Mouse (Mus musculus): ENCODE results near the gene H1f0. TPM values are rescaled to one million over a fixed set of nuclear protein-coding genes. Genes with fewer than 3 reads are reported as not detected.

The H1f0 gene
- polyA plus RNA-seq, 1 experiment: 206 TPM

DNA sequence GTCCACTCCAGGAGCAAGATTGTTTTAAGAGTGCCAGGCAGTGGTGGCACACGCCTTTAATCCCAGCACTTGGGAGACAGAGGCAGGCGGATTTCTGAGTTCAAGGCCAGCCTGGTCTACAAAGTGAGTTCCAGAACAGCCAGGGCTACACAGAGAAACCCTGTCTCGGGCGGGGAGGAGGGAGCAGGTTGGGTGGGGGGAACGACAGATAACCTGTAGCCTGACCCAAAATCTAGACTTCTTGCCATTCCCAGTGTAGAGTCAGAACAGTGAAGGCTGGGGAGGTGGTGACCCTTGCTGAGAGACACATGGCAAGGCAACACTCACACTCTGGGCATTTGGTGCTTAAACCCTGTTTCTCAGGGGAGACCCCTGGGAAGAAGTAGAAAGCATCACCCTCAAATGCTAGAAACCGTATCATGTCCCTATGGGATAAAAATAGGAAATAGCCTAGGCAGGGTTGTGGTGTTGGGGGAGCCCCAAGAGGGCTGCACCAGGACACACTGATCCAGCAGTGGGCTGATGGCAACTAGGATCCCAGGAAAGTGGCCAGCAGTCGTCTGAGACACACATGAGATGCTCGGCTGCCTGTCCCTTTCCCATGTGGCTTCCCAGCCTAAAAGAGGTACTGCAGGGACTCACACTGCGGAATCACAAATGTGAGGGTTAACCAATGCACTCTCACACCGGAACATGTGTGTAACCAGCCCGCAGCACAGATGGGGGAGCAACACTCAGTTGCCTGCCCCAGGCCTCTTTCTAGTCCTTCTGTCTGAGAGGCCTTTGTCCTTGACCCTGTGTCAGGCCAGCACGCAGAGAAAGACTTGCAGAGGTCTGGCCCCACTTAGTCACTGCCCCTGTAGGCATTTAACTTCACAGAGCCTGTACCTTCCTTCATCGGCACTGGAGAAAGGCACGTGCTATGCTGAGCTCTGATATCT is 38.8 kb upstream of the H1f0 start:
- TF ChIP-seq POLR2A (IDR thresholded peaks at IDR 0.05; ENCODE audit: low read depth, low read length): no peak
- TF ChIP-seq CTCF (IDR thresholded peaks at IDR 0.05; ENCODE audit: borderline replicate concordance, insufficient read depth, low read length): no peak
- H3K4me3 ChIP-seq (ENCODE audit: insufficient read depth, low read length): no peak overlapping the region
- H3K4me1 ChIP-seq (ENCODE audit: control insufficient read depth, insufficient read depth, low read length): peaks cover 8% of the 10 kb centered on the region; the same call in 1 of the 2 replicates
- H3K27ac ChIP-seq (ENCODE audit: insufficient read depth, low read length): no peak overlapping the region

DNA sequence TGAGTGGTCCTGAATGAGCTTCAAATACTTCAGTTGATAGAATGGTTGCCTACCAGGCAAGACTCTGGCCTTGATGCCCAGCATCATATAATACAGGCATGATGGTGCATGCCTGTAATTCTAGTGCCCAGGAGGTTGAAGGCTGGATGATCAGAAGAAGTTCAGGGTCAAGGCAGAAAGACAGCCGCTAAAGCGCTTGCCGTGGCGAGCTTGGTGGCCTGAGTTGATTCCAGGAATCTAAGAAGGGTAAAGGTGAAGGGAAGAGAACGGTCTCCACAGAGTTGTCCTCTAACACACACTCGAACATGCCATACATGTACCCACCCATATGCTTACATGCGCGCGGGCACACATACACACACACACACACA is 38.2 kb upstream of the H1f0 start:
- TF ChIP-seq POLR2A (IDR thresholded peaks at IDR 0.05; ENCODE audit: low read depth, low read length) (no peak), CTCF (IDR thresholded peaks at IDR 0.05; ENCODE audit: borderline replicate concordance, insufficient read depth, low read length) (no peak)
- Histone ChIP-seq H3K4me3 (ENCODE audit: insufficient read depth, low read length) (no peak overlapping the region), H3K4me1 (ENCODE audit: control insufficient read depth, insufficient read depth, low read length) (peaks cover 7% of the 10 kb centered on the region; the same call in 1 of the 2 replicates), H3K27ac (ENCODE audit: insufficient read depth, low read length) (no peak overlapping the region)

DNA sequence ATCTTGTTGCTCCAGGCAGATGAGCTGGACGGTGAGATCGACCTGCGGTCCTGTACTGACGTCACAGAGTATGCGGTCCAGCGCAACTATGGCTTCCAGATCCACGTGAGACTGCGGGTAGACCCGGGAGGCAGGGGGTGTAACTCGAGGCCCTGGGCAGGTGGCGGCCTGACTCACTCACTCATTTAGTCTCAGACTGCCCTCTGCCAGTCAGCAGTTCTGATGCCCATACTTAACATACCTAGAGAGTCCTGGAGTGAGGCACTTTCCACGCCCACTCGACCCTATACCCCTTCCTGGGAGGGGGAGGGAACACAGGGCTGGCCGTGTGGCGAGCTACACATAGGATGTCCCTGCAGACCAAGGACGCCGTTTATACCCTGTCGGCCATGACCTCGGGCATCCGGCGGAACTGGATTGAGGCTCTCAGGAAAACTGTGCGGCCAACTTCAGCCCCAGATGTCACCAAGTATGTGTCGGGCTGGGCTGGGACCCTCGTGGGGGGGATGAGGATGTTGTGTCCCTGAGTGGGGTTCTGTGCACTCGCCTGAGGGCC is 37.2 kb upstream of the H1f0 start:
- no peak overlapping the region for H3K27ac ChIP-seq (ENCODE audit: insufficient read depth, low read length)
- no peak overlapping the region for H3K4me3 ChIP-seq (ENCODE audit: insufficient read depth, low read length)
- H3K4me1 ChIP-seq (ENCODE audit: control insufficient read depth, insufficient read depth, low read length): peaks cover 7% of the 10 kb centered on the region; the same call in 1 of the 2 replicates
- TF ChIP-seq CTCF (IDR thresholded peaks at IDR 0.05; ENCODE audit: borderline replicate concordance, insufficient read depth, low read length) (no peak), POLR2A (IDR thresholded peaks at IDR 0.05; ENCODE audit: low read depth, low read length) (no peak)

GRCm38 (mm10) chr15:78992235-78992634 is 36.0 kb upstream of the H1f0 start:
- Histone ChIP-seq H3K4me3 (ENCODE audit: insufficient read depth, low read length) (no peak overlapping the region), H3K4me1 (ENCODE audit: control insufficient read depth, insufficient read depth, low read length) (peaks cover 7% of the 10 kb centered on the region; the same call in 1 of the 2 replicates), H3K27ac (ENCODE audit: insufficient read depth, low read length) (no peak overlapping the region)
- TF ChIP-seq POLR2A (IDR thresholded peaks at IDR 0.05; ENCODE audit: low read depth, low read length): no peak
- TF ChIP-seq CTCF (IDR thresholded peaks at IDR 0.05; ENCODE audit: borderline replicate concordance, insufficient read depth, low read length): no peak

GRCm38 (mm10) chr15:78992925-78993324 is 35.3 kb upstream of the H1f0 start:
- Histone ChIP-seq H3K4me1 (ENCODE audit: control insufficient read depth, insufficient read depth, low read length) (peaks cover 4% of the 10 kb centered on the region; the same call in 1 of the 2 replicates), H3K4me3 (ENCODE audit: insufficient read depth, low read length) (no peak overlapping the region), H3K27ac (ENCODE audit: insufficient read depth, low read length) (no peak overlapping the region)
- TF ChIP-seq POLR2A (IDR thresholded peaks at IDR 0.05; ENCODE audit: low read depth, low read length): no peak
- no peak for TF ChIP-seq CTCF (IDR thresholded peaks at IDR 0.05; ENCODE audit: borderline replicate concordance, insufficient read depth, low read length)

DNA sequence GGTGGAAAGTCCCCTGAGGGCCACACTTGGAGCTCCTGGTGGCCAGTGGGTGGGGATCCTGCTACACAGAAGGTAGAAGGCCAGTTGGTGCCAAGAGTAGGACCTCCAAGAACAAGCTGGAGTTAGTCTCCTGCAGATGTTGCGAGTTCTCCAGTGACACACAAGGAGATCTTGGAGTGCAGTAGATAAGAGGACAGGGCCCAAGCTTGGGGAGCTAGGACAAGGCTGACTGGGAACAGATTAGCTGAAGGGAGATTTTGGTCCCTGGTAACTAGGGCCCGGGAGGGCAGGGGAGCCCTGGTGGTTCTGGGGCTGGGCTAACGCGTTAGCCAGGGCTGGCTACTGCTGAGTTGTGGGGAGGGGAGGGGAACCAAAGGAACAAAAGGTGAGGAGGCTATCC is 32.3 kb upstream of the H1f0 start:
- Histone ChIP-seq H3K27ac (ENCODE audit: insufficient read depth, low read length) (no peak overlapping the region), H3K4me3 (ENCODE audit: insufficient read depth, low read length) (no peak overlapping the region), H3K4me1 (ENCODE audit: control insufficient read depth, insufficient read depth, low read length) (no peaks in the 10 kb centered on the region)
- TF ChIP-seq CTCF (IDR thresholded peaks at IDR 0.05; ENCODE audit: borderline replicate concordance, insufficient read depth, low read length) (no peak), POLR2A (IDR thresholded peaks at IDR 0.05; ENCODE audit: low read depth, low read length) (no peak)

- Histone ChIP-seq H3K27ac (ENCODE audit: insufficient read depth, low read length) (no peak overlapping the region), H3K4me1 (ENCODE audit: control insufficient read depth, insufficient read depth, low read length) (no peaks in the 10 kb centered on the region), H3K4me3 (ENCODE audit: insufficient read depth, low read length) (no peak overlapping the region)
- TF ChIP-seq CTCF (IDR thresholded peaks at IDR 0.05; ENCODE audit: borderline replicate concordance, insufficient read depth, low read length) (no peak), POLR2A (IDR thresholded peaks at IDR 0.05; ENCODE audit: low read depth, low read length) (no peak)
These were observed 31.6 kb upstream of the H1f0 start for GRCm38 (mm10) chr15:78996663-78997062.

DNA sequence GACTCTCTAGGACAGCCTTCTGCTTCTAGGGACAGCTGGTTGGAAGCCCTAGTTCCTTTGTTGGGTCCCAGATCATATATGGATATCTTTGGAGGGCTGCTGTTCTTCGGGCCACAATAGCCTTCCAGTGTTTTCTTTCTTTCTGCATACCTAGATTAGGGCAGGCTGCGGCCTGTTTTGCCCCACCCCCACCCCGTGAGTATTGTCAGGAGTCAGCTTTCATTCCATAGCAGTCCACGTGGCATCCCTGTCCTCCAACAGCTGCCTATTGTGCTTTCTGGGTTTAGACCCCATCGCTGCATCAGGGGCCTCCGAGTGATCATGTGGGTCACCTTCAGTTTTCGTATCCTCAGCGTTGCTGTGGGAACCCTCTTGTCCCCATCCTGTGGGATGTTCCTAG is 29.9 kb upstream of the H1f0 start:
- TF ChIP-seq POLR2A (IDR thresholded peaks at IDR 0.05; ENCODE audit: low read depth, low read length) (no peak), CTCF (IDR thresholded peaks at IDR 0.05; ENCODE audit: borderline replicate concordance, insufficient read depth, low read length) (no peak)
- no peak overlapping the region for H3K4me3 ChIP-seq (ENCODE audit: insufficient read depth, low read length)
- no peaks in the 10 kb centered on the region for H3K4me1 ChIP-seq (ENCODE audit: control insufficient read depth, insufficient read depth, low read length)
- H3K27ac ChIP-seq (ENCODE audit: insufficient read depth, low read length): no peak overlapping the region

DNA sequence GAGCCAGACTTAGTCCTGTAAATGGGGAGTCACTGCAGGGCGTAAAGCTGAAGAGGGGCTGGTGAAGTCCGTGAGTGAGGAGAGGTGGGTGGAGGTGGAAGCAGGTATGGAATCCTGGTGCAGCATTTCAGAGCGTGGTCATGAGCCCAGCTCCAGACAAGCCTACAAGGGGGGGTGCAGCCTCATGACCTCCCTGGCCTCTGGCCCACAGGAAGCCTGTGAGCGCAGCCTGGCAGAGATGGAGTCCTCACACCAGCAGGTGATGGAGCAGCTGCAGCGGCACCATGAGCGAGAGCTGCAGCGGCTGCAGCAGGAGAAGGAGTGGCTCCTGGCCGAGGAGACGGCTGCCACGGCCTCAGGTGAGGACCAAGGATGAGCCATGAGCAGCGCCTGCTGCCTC is 28.7 kb upstream of the H1f0 start:
- H3K4me1 ChIP-seq (ENCODE audit: control insufficient read depth, insufficient read depth, low read length): no peaks in the 10 kb centered on the region
- no peak overlapping the region for H3K4me3 ChIP-seq (ENCODE audit: insufficient read depth, low read length)
- no peak overlapping the region for H3K27ac ChIP-seq (ENCODE audit: insufficient read depth, low read length)
- TF ChIP-seq CTCF (IDR thresholded peaks at IDR 0.05; ENCODE audit: borderline replicate concordance, insufficient read depth, low read length) (no peak), POLR2A (IDR thresholded peaks at IDR 0.05; ENCODE audit: low read depth, low read length) (no peak)

DNA sequence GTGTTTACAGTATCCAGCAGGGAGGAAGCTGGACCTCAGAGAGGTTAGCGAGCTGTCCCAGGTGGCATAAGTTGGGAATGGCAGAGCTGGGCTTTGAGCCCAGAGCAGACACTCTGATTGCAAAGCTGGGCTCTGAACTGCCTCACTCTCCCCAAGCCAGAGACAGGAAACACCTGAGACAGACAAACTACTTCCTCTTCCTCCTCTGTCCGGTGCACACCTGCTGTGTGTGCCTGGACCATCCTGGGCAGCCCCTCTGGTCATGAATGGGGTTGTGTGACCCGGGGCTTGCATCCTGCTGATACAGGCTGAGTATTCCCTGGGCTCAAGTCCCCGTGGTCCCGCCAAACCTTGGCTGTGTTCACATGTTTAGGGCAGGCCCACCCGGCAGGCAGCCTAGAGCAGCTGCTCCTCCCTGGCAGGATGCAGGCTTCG is 27.9 kb upstream of the H1f0 start:
- H3K4me1 ChIP-seq (ENCODE audit: control insufficient read depth, insufficient read depth, low read length): no peaks in the 10 kb centered on the region
- H3K4me3 ChIP-seq (ENCODE audit: insufficient read depth, low read length): no peak overlapping the region
- TF ChIP-seq POLR2A (IDR thresholded peaks at IDR 0.05; ENCODE audit: low read depth, low read length) (no peak), CTCF (IDR thresholded peaks at IDR 0.05; ENCODE audit: borderline replicate concordance, insufficient read depth, low read length) (no peak)
- H3K27ac ChIP-seq (ENCODE audit: insufficient read depth, low read length): no peak overlapping the region

All from embryonic fibroblast, embryonic 13.5 days (primary cell).